Mouse (Mus musculus) thymus, adult 2 months (tissue): ENCODE data around the gene Rlbp1.

Source experiments
- CTCF ChIP-seq: fragments of 200-500 bp; IDR thresholded peaks from 2 replicates; pipeline ENCODE4 v1.5.1; 2012; ENCODE audit warnings: mild to moderate bottlenecking, control low read depth, low read length, moderate library complexity, borderline replicate concordance; ENCODE audit not compliant: control insufficient read depth, poor library complexity, insufficient read depth; ENCODE audit errors: extremely low read depth
- POLR2A ChIP-seq: fragments of 200-500 bp; IDR thresholded peaks from 2 replicates; pipeline ENCODE4 v1.6.1; 2012; ENCODE audit warnings: mild to moderate bottlenecking, low read length, control low read depth, moderate library complexity; ENCODE audit not compliant: control insufficient read depth, poor library complexity, insufficient read depth; ENCODE audit errors: extremely low read depth

GRCm38 (mm10) chr7:79368664-79369063, 18.2 kb downstream of the Rlbp1 start:
- TF ChIP-seq CTCF = no peak
- TF ChIP-seq POLR2A = no peak
